Mouse (Mus musculus) CH12.LX (cell line): Measurements from ENCODE around the gene Crybg2.

Experiments
- CTCF ChIP-seq, 2 experiments: IDR thresholded peaks in 1 of 2; conservative IDR thresholded peaks in 1 of 2; 2 replicates each; pipeline ENCODE4 v1.5.1; 2011 to 2012; ENCODE audit warnings: low read depth in 2 of 2, low read length in 2 of 2, improper control_type of control experiment in 1 of 2, inconsistent platforms in 1 of 2, mild to moderate bottlenecking in 1 of 2, moderate library complexity in 1 of 2
- E2F4 ChIP-seq: IDR thresholded peaks from 2 replicates; pipeline ENCODE4 v1.6.1; 2011; ENCODE audit warnings: low read depth, low read length, improper control_type of control experiment; ENCODE audit not compliant: insufficient replicate concordance
- POLR2A ChIP-seq: IDR thresholded peaks from 2 replicates; pipeline ENCODE4 v1.6.1; 2011; ENCODE audit warnings: low read depth, mild to moderate bottlenecking, improper control_type of control experiment, low read length
- ZC3H11A ChIP-seq: IDR thresholded peaks from 2 replicates; pipeline ENCODE4 v1.6.1; 2012; ENCODE audit warnings: low read depth, mild to moderate bottlenecking, inconsistent platforms, low read length, improper control_type of control experiment

- TF ChIP-seq E2F4 (no peak), ZC3H11A (no peak), CTCF (conservative IDR thresholded peaks at IDR 0.05 in 1 of 2, IDR thresholded peaks at IDR 0.05 in 1 of 2; ENCODE audit: low read depth in 2 of 2, low read length in 2 of 2) (no peak), POLR2A (no peak)
These were observed 50.0 kb downstream of the Crybg2 start for GRCm38 (mm10) chr4:134110653-134111052.
